Mouse (Mus musculus) bone marrow, adult 2 months (tissue): ENCODE results near the gene Gmppb.

ENCODE experiments used
- CTCF ChIP-seq: fragments of 200-500 bp; IDR thresholded peaks from 2 replicates; pipeline ENCODE4 v1.5.1; 2011; ENCODE audit warnings: low read length, control low read depth; ENCODE audit not compliant: control insufficient read depth, insufficient read depth
- POLR2A ChIP-seq: fragments of 200-500 bp; IDR thresholded peaks from 2 replicates; pipeline ENCODE4 v1.6.1; 2011; ENCODE audit warnings: low read depth, mild to moderate bottlenecking, control low read depth, low read length, borderline replicate concordance; ENCODE audit not compliant: control insufficient read depth

DNA sequence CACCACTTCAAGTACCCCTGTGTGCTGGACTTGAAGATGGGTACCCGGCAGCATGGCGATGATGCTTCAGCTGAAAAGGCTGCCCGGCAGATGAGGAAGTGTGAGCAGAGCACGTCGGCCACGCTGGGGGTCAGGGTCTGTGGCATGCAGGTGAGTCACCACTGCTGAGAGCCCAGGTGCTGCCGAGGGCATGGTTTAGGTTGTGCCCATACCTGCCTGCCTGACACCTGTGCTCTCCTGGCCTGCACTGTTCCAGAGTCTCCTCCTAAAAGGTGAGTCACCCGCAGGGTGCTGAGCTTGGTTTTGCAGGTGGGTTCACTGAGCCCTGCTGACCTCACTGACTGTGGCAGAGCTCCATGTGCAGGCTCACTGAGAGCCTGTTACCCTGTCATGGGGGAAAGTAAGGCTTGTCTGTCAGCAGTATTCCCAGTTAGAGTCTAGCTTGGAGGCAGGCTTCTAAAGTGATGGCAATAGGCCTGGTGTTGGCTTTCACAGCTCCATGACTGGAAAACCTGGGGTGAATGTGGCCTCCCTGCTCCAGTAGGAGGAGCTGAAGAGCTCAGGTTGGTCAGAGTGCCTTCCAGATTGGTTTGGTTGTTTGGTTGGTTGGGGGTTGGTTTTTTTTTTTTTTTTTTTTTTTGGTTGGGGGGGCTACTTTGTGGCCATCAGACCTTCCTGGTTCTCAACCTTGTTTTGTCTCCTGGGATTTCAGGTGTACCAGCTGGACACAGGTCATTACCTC is 4.1 kb upstream of the Gmppb start:
- TF ChIP-seq CTCF (0 out of 2 replicates have a peak, but pooled peaks have one; percentile 19), POLR2A (no peak)
